Mouse (Mus musculus) kidney, embryonic 16.5 days (tissue): Measurements from ENCODE around the gene Vrk1. TPM values are rescaled to one million over a fixed set of nuclear protein-coding genes. Genes with fewer than 3 reads are reported as not detected.

ENCODE experiments used
- ATAC-seq: fragments of 200-750 bp; cut with Nextera tagmentation; 2 replicates; pipeline ENCODE4 v1.8.0; 2017; ENCODE audit warnings: moderate TSS enrichment; ENCODE audit not compliant: low FRiP score, low TSS enrichment
- H3K27ac ChIP-seq: fragments of 300-500 bp; sonication (generic); 2 replicates; pipeline ENCODE4 v1.5.1; 2014; ENCODE audit warnings: low read length
- H3K27me3 ChIP-seq: fragments of 300-500 bp; sonication (generic); 2 replicates; pipeline ENCODE4 v1.6.1; 2014; ENCODE audit warnings: low read length, control low read depth, mixed read lengths; ENCODE audit not compliant: insufficient read depth
- H3K36me3 ChIP-seq: fragments of 300-500 bp; sonication (generic); 2 replicates; pipeline ENCODE4 v1.6.1; 2014; ENCODE audit warnings: low read length, control low read depth, mixed read lengths; ENCODE audit not compliant: insufficient read depth
- H3K4me1 ChIP-seq: fragments of 300-500 bp; sonication (generic); 2 replicates; pipeline ENCODE4 v1.6.1; 2014; ENCODE audit warnings: low read length, control low read depth, mixed read lengths; ENCODE audit not compliant: insufficient read depth
- H3K4me2 ChIP-seq: fragments of 300-500 bp; sonication (generic); replicated peaks from 2 replicates; pipeline ENCODE4 v1.6.1; 2014; ENCODE audit warnings: low read depth, low read length
- H3K4me3 ChIP-seq: fragments of 300-500 bp; sonication (generic); 2 replicates; pipeline ENCODE4 v1.5.1; 2014; ENCODE audit warnings: mild to moderate bottlenecking, low read length
- H3K9ac ChIP-seq: fragments of 300-500 bp; sonication (generic); replicated peaks from 2 replicates; pipeline ENCODE4 v1.6.1; 2014; ENCODE audit warnings: low read length
- H3K9me3 ChIP-seq: fragments of 300-500 bp; sonication (generic); 2 replicates; pipeline ENCODE4 v1.6.1; 2016; ENCODE audit warnings: low read length, control low read depth
- WGBS: fragments of 180-500 bp; shearing (Covaris S2); extraction: QIAGEN DNeasy Blood & Tissue Kit; methylation state at CpG from one replicate; pipeline ENCODE4 v1.1.7; 2014; 5-methylcytosine and 5-hydroxymethylcytosine counted together
- polyA plus RNA-seq: library from polyadenylated mRNA; unstranded; fragments of >200 nt; fragmentation: Nextera tagmentation; extraction: Ambion mirVana; gene quantifications from 2 replicates; pipeline ENCODE4 v1.2.1, GENCODE M21; 2015

Vrk1 gene
- polyA plus RNA-seq, 1 experiment from 2014 or later = 67.3 TPM

- H3K4me3 ChIP-seq = no peak overlapping the region
- H3K27ac ChIP-seq = no peak overlapping the region
- H3K9ac ChIP-seq = no peak overlapping the region
- H3K9me3 ChIP-seq = no peaks in the 10 kb centered on the region
- H3K4me1 ChIP-seq = no peaks in the 10 kb centered on the region
- H3K27me3 ChIP-seq = no peaks in the 10 kb centered on the region
- H3K36me3 ChIP-seq = peaks cover 5% of the 10 kb centered on the region; the same call in 1 of the 2 replicates
- no peak overlapping the region for H3K4me2 ChIP-seq
- ATAC-seq = no peak
- WGBS = 75% methylated on average over 12 of the region's 12 CpGs
Observed at GRCm38 (mm10) chr12:106074371-106075155, 64.5 kb downstream of the Vrk1 start.

DNA sequence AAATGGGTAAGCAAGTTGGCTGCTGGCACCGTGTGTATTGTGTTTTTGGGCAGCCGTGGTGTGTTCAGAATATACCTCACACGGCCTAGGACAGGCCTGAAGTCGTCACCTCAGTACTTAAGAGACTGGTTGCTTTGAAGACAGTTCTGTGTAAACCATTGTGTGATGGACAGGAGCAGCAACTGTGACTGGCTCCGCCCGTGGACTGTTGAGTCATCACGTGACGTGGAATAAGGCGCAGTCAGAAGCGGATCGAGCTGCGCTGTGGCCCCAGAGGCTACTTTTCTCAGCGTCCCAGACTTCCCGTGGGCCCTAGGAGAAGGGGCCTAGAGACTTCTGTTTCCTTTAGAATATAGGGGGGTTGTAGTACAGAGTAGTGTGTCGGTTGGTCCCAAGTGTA, 66.1 kb downstream of the Vrk1 start:
- Histone ChIP-seq H3K4me1 (peaks cover 5% of the 10 kb centered on the region; the same call in 1 of the 2 replicates), H3K9me3 (no peaks in the 10 kb centered on the region), H3K4me2 (no peak overlapping the region), H3K9ac (no peak overlapping the region), H3K27ac (no peak overlapping the region), H3K27me3 (no peaks in the 10 kb centered on the region), H3K4me3 (no peak overlapping the region), H3K36me3 (peaks cover 5% of the 10 kb centered on the region; the same call in 1 of the 2 replicates)
- 92% methylated on average over 15 of the region's 15 CpGs for WGBS
- ATAC-seq = no peak

- H3K4me3 ChIP-seq = no peak overlapping the region
- 40% methylated on average over 5 of the region's 5 CpGs for WGBS
- peaks cover 5% of the 10 kb centered on the region; the same call in 1 of the 2 replicates for H3K36me3 ChIP-seq
- no peak overlapping the region for H3K9ac ChIP-seq
- no peak for ATAC-seq
- no peak overlapping the region for H3K27ac ChIP-seq
- H3K4me2 ChIP-seq = no peak overlapping the region
- no peaks in the 10 kb centered on the region for H3K27me3 ChIP-seq
- H3K9me3 ChIP-seq = no peaks in the 10 kb centered on the region
- peaks cover 15% of the 10 kb centered on the region; the same call in 1 of the 2 replicates for H3K4me1 ChIP-seq
Observed at GRCm38 (mm10) chr12:106080511-106080910, 70.5 kb downstream of the Vrk1 start.

- H3K4me2 ChIP-seq = no peak overlapping the region
- no peak for ATAC-seq
- no peak overlapping the region for H3K4me3 ChIP-seq
- no peak overlapping the region for H3K9ac ChIP-seq
- no peak overlapping the region for H3K27ac ChIP-seq
- peaks cover 2% of the 10 kb centered on the region; the same call in 1 of the 2 replicates for H3K36me3 ChIP-seq
- 36% methylated on average over 23 of the region's 23 CpGs for WGBS
- H3K27me3 ChIP-seq = no peaks in the 10 kb centered on the region
- peaks cover 15% of the 10 kb centered on the region; the same call in 1 of the 2 replicates for H3K4me1 ChIP-seq
- no peaks in the 10 kb centered on the region for H3K9me3 ChIP-seq
Observed at GRCm38 (mm10) chr12:106080945-106081747, 71.1 kb downstream of the Vrk1 start.

- no peak overlapping the region for H3K27ac ChIP-seq
- no peak for ATAC-seq
- peaks cover 15% of the 10 kb centered on the region; the same call in 1 of the 2 replicates for H3K4me1 ChIP-seq
- WGBS = 81% methylated on average over 7 of the region's 7 CpGs
- no peak overlapping the region for H3K9ac ChIP-seq
- H3K4me2 ChIP-seq = no peak overlapping the region
- H3K36me3 ChIP-seq = no peaks in the 10 kb centered on the region
- H3K4me3 ChIP-seq = no peak overlapping the region
- H3K9me3 ChIP-seq = no peaks in the 10 kb centered on the region
- H3K27me3 ChIP-seq = no peaks in the 10 kb centered on the region
Observed at GRCm38 (mm10) chr12:106081748-106082140, 71.7 kb downstream of the Vrk1 start.

DNA sequence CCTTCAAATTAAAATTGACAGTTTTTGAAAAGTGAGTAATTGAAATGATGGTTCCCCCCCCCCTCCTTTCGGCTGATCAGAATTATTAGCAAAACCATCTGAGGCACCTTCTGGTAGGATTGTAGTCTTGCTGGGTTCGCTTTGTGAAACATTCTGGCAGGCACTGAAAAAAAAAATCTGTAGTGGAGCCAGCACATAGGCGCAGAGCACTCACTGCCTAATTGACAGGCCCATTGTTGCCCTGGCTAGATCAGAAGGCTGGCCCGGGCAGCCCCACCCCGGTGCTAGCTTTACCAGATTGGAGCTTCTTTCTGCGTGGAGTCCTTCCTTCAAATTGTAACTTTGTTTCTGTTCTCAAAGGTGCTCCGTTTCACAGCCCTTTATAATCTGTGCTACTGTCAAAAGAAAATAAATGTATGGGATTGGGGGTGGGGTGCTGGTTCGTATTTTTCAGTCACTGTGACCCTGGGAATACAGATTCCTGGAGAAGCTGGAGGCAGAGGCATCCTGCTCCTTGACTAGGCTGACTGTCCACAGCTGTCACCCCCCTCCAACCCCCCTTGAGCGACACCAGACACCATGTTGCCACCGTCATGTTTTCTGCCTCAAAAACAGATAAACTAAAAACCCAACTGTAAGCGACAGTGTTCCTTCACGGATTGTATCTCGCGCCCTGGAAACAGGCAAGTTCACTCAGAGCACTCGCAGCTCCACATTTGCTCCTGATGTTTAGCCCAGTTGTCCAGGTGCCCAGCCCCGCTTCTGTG, 72.3 kb downstream of the Vrk1 start:
- H3K9me3 ChIP-seq = no peaks in the 10 kb centered on the region
- no peak for ATAC-seq
- no peaks in the 10 kb centered on the region for H3K36me3 ChIP-seq
- no peak overlapping the region for H3K9ac ChIP-seq
- no peaks in the 10 kb centered on the region for H3K27me3 ChIP-seq
- H3K4me3 ChIP-seq = no peak overlapping the region
- 46% methylated on average over 16 of the region's 16 CpGs for WGBS
- peaks cover 15% of the 10 kb centered on the region; the same call in 1 of the 2 replicates for H3K4me1 ChIP-seq
- H3K4me2 ChIP-seq = no peak overlapping the region
- no peak overlapping the region for H3K27ac ChIP-seq

DNA sequence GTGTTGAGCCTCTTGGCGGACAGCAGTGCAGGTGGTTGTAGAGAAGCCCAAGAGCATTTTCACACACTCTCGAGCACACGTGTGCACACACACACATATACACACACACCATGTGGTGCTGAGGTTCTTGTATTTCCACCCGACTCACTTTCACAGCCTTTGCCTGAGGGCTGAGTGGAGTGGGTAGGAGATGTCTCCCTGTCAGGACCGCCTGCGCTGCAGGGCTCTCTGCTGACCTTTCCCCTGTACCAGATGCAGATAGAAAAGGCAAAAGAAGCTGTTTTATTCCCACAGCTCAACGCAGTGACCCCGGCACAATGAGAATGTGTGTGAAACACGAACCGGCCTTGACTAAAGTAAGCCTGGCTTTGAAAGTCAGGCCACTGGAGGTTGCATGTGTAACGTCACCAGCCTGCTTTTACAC, 72.9 kb downstream of the Vrk1 start:
- H3K9ac ChIP-seq = no peak overlapping the region
- H3K27me3 ChIP-seq = no peaks in the 10 kb centered on the region

DNA sequence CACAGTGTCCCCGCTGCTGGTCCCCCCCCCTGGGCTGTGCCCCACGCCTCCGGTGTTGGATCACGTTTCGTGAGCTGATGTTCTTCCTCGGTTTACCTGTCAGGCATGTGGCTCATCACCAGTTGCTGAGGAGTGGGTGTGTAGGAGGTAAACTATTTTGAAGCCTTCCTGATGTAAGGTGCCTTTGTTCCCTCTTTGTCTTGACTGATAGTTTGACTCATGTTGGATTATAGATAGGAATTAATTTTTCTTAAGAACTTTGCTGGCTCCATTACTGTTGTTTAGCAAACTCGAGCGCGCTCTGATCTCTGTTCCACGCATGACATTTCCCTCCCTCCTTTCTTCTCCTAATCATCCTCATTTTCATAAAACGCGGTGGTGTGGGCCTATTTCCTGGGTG, 74.1 kb downstream of the Vrk1 start:
- Histone ChIP-seq H3K4me1 (peaks cover 15% of the 10 kb centered on the region; the same call in 1 of the 2 replicates), H3K9ac (no peak overlapping the region), H3K27ac (no peak overlapping the region), H3K27me3 (no peaks in the 10 kb centered on the region), H3K9me3 (no peaks in the 10 kb centered on the region), H3K4me2 (no peak overlapping the region), H3K36me3 (no peaks in the 10 kb centered on the region), H3K4me3 (no peak overlapping the region)
- 81% methylated on average over 12 of the region's 12 CpGs for WGBS
- ATAC-seq = no peak

More for the DNA sequence above, 72.9 kb downstream of the Vrk1 start:
- Histone ChIP-seq H3K4me1 (peaks cover 15% of the 10 kb centered on the region; the same call in 1 of the 2 replicates), H3K4me3 (no peak overlapping the region), H3K9me3 (no peaks in the 10 kb centered on the region), H3K4me2 (no peak overlapping the region), H3K27ac (no peak overlapping the region), H3K36me3 (no peaks in the 10 kb centered on the region)
- ATAC-seq = no peak
- 49% methylated on average over 11 of the region's 11 CpGs for WGBS

DNA sequence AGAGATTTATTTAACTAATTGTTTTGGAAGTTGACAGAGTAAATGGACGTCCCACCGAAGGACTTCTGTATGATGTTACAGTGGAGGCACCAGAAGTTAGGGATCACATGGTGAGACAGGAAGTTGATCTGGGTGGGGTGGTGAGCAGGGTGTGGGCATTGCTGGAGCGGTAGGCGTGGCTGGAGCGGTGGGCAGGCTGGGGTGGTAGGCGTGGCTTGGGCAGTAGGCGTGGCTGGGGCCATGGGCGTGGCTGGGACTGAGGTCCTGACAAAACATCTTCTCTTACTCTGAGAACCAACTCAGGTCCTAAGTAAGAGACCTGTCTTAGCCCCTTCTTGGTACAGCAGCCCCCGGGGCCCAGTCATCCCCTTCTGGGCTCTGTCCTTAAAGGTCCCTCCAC, 84.8 kb downstream of the Vrk1 start:
- 89% methylated on average over 9 of the region's 9 CpGs for WGBS
- Histone ChIP-seq H3K27me3 (no peaks in the 10 kb centered on the region), H3K9ac (no peak overlapping the region), H3K4me1 (no peaks in the 10 kb centered on the region), H3K9me3 (peaks cover 13% of the 10 kb centered on the region), H3K36me3 (no peaks in the 10 kb centered on the region), H3K27ac (no peak overlapping the region), H3K4me2 (no peak overlapping the region), H3K4me3 (no peak overlapping the region)
- no peak for ATAC-seq
